Mouse (Mus musculus) heart, postnatal 0 days (tissue): ENCODE measurements around the gene Cyb561d2. TPM values are rescaled to one million over a fixed set of nuclear protein-coding genes. Genes with fewer than 3 reads are reported as not detected.

Experiments used
- ATAC-seq: fragments of 200-750 bp; cut with Nextera tagmentation; 2 replicates; pipeline ENCODE4 v1.8.0; 2017; ENCODE audit warnings: low read depth, moderate number of reproducible peaks, moderate library complexity; ENCODE audit not compliant: insufficient read depth
- DNase-seq: peaks from one replicate; pipeline ENCODE4 v3.0.0-alpha.2; 2016; ENCODE audit warnings: low spot score
- H3K27ac ChIP-seq: fragments of 300-500 bp; sonication (generic); 2 replicates; pipeline ENCODE4 v1.5.1; 2014; ENCODE audit warnings: low read depth, mild to moderate bottlenecking
- H3K27me3 ChIP-seq: fragments of 300-500 bp; sonication (generic); 2 replicates; pipeline ENCODE4 v1.6.1; 2014; ENCODE audit warnings: low read length, mixed read lengths; ENCODE audit not compliant: control insufficient read depth, insufficient read depth
- H3K36me3 ChIP-seq: fragments of 300-500 bp; sonication (generic); replicated peaks from 2 replicates; pipeline ENCODE4 v1.6.1; 2014; ENCODE audit warnings: low read length, mixed read lengths; ENCODE audit not compliant: control insufficient read depth, insufficient read depth
- H3K4me1 ChIP-seq: fragments of 300-500 bp; sonication (generic); 2 replicates; pipeline ENCODE4 v1.6.1; 2014; ENCODE audit warnings: antibody characterized with exemption; ENCODE audit not compliant: control insufficient read depth, insufficient read depth
- H3K4me2 ChIP-seq: fragments of 300-500 bp; sonication (generic); 2 replicates; pipeline ENCODE4 v1.6.1; 2014; ENCODE audit warnings: low read depth, mild to moderate bottlenecking, low read length, moderate library complexity
- H3K4me3 ChIP-seq: fragments of 300-500 bp; sonication (generic); 2 replicates; pipeline ENCODE4 v1.5.1; 2014; ENCODE audit warnings: low read depth, low read length
- H3K9ac ChIP-seq: fragments of 300-500 bp; sonication (generic); replicated peaks from 2 replicates; pipeline ENCODE4 v1.6.1; 2014; ENCODE audit warnings: low read depth, low read length, mixed read lengths
- H3K9me3 ChIP-seq: fragments of 300-500 bp; sonication (generic); replicated peaks from 2 replicates; pipeline ENCODE4 v1.6.1; 2016; ENCODE audit warnings: low read length; ENCODE audit not compliant: control insufficient read depth
- CTCF ChIP-seq: IDR thresholded peaks from 2 replicates; pipeline ENCODE4 v1.5.1; 2016; ENCODE audit warnings: antibody characterized with exemption, control low read depth, low read depth
- EP300 ChIP-seq: IDR thresholded peaks from 2 replicates; pipeline ENCODE4 v1.6.1; 2016; ENCODE audit warnings: antibody characterized with exemption, low read depth
- WGBS: fragments of 180-500 bp; shearing (Covaris S2); extraction: QIAGEN DNeasy Blood & Tissue Kit; methylation state at CpG from one replicate; pipeline ENCODE4 v1.1.7; 2014; 5-methylcytosine and 5-hydroxymethylcytosine counted together
- polyA plus RNA-seq: library from polyadenylated mRNA; unstranded; fragments of >200 nt; fragmentation: Nextera tagmentation; extraction: Ambion mirVana; gene quantifications from 2 replicates; pipeline ENCODE4 v1.2.1, GENCODE M21; 2015
- total RNA-seq: library from RNA; depleted of rRNA; stranded (reverse); fragments of >200 nt; gene quantifications from 2 replicates; pipeline ENCODE4 v1.2.3, GENCODE M21; 2014; ENCODE audit warnings: low replicate concordance

The Cyb561d2 gene
- total and polyA plus RNA-seq, 2 experiments from 2014 or later = 13.4 to 14.3 TPM

GRCm38 (mm10) chr9:107586974-107587832 is 45.2 kb upstream of the Cyb561d2 start, which contains the start of gene Ifrd2:
TSS of gene Ifrd2 (plus strand) at chr9:107587642.
- Histone ChIP-seq H3K36me3 (peaks cover 37% of the 10 kb centered on the region), H3K4me2 (peak within 1 kb of the TSS; percentile 70), H3K9me3 (no peaks in the 10 kb centered on the region), H3K27me3 (no peaks in the 10 kb centered on the region), H3K4me1 (peaks cover 19% of the 10 kb centered on the region), H3K27ac (peak within 1 kb of the TSS; percentile 63), H3K9ac (peak within 1 kb of the TSS; percentile 61), H3K4me3 (peak within 1 kb of the TSS; percentile 68)
- DNase-seq (peak; percentile 99), ATAC-seq (peak; percentile 96)
- TF ChIP-seq CTCF = no peak
- peak; percentile 43; the same call in 1 of the 2 replicates for TF ChIP-seq EP300
- 9% methylated on average over 46 of the region's 46 CpGs for WGBS

- H3K27ac ChIP-seq = no peak overlapping the region
- no peak for TF ChIP-seq EP300
- no peak for TF ChIP-seq CTCF
- no peak overlapping the region for H3K4me2 ChIP-seq
- H3K27me3 ChIP-seq = no peaks in the 10 kb centered on the region
- no peaks in the 10 kb centered on the region for H3K9me3 ChIP-seq
- H3K36me3 ChIP-seq = peaks cover 30% of the 10 kb centered on the region
- no peak overlapping the region for H3K9ac ChIP-seq
- ATAC-seq (no peak), DNase-seq (no peak)
- peaks cover 23% of the 10 kb centered on the region for H3K4me1 ChIP-seq
- WGBS = 79% methylated on average over 5 of the region's 5 CpGs
- no peak overlapping the region for H3K4me3 ChIP-seq
Measured at GRCm38 (mm10) chr9:107586504-107586903, 44.5 kb upstream of the Cyb561d2 start.

DNA sequence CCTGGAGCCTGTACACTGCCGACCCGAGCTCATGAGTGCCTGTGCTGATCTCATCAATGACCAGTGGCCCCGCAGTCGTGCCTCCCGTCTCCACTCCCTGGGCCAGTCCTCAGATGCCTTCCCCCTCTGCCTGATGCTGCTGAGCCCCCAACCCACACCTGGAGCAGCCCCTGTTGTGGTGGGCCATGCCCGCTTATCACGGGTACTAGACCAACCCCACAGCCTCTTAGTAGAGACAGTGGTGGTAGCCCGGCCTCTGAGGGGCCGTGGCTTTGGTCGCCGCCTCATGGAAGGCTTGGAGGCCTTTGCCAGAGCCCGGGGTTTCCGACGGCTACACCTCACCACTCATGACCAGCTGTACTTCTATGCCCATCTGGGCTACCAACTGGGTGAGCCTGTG is 41.2 kb upstream of the Cyb561d2 start:
- Histone ChIP-seq H3K4me3 (no peak overlapping the region), H3K27ac (no peak overlapping the region), H3K4me1 (peaks cover 14% of the 10 kb centered on the region), H3K36me3 (peaks cover 14% of the 10 kb centered on the region), H3K9ac (no peak overlapping the region), H3K27me3 (no peaks in the 10 kb centered on the region), H3K4me2 (no peak overlapping the region), H3K9me3 (no peaks in the 10 kb centered on the region)
- WGBS = 90% methylated on average over 14 of the region's 14 CpGs
- DNase-seq (no peak), ATAC-seq (no peak)
- TF ChIP-seq EP300 = no peak
- TF ChIP-seq CTCF = no peak

- no peak for TF ChIP-seq EP300
- TF ChIP-seq CTCF = no peak
- ATAC-seq = no peak
- H3K27ac ChIP-seq = no peak overlapping the region
- H3K9me3 ChIP-seq = no peaks in the 10 kb centered on the region
- no peak overlapping the region for H3K9ac ChIP-seq
- 85% methylated on average over 7 of the region's 7 CpGs for WGBS
- H3K27me3 ChIP-seq = no peaks in the 10 kb centered on the region
- H3K4me1 ChIP-seq = peaks cover 14% of the 10 kb centered on the region; the same call in 1 of the 2 replicates
- H3K4me3 ChIP-seq = no peak overlapping the region
- peaks cover 14% of the 10 kb centered on the region for H3K36me3 ChIP-seq
- DNase-seq = no peak
- no peak overlapping the region for H3K4me2 ChIP-seq
Measured at GRCm38 (mm10) chr9:107582509-107583062, 40.6 kb upstream of the Cyb561d2 start.

DNA sequence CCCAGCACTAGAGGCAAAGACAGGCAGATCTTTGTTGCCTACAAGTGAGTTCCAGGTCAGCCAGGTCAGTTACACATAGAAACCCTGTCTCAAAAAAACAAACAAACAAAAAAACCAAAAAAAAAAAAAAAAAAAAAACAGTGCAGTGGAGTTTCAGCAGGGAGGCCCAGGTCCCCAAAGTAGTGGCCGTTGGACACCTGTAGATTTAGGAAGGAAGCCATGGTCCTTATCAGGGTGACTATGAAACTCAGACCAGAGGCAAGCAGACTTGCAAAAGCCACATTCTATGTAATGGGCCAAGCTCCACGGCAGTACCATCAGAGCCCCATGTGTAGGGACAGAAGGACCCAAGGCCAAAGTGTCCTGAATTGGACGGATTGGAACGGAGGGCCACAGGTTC is 39.6 kb upstream of the Cyb561d2 start:
- WGBS = 76% methylated on average over 4 of the region's 4 CpGs
- Histone ChIP-seq H3K4me2 (peak overlapping the region; percentile 96), H3K27ac (peak overlapping the region; percentile 94; the same call in 1 of the 2 replicates), H3K9me3 (no peaks in the 10 kb centered on the region), H3K9ac (peak overlapping the region; percentile 88), H3K4me3 (peak overlapping the region; percentile 73), H3K27me3 (no peaks in the 10 kb centered on the region), H3K36me3 (peaks cover 14% of the 10 kb centered on the region), H3K4me1 (peaks cover 18% of the 10 kb centered on the region)
- TF ChIP-seq CTCF (no peak), EP300 (no peak)
- ATAC-seq (no peak), DNase-seq (no peak)
